Mouse (Mus musculus) right cerebral cortex, adult 2 months (tissue): ENCODE results near the gene Ror1.

Experiments used
- DNase-seq, 2 experiments: peaks; one replicate each; pipeline ENCODE4 v3.0.0; 2021 to 2022; ENCODE audit warnings: low spot score in 2 of 2

Ror1 gene

DNA sequence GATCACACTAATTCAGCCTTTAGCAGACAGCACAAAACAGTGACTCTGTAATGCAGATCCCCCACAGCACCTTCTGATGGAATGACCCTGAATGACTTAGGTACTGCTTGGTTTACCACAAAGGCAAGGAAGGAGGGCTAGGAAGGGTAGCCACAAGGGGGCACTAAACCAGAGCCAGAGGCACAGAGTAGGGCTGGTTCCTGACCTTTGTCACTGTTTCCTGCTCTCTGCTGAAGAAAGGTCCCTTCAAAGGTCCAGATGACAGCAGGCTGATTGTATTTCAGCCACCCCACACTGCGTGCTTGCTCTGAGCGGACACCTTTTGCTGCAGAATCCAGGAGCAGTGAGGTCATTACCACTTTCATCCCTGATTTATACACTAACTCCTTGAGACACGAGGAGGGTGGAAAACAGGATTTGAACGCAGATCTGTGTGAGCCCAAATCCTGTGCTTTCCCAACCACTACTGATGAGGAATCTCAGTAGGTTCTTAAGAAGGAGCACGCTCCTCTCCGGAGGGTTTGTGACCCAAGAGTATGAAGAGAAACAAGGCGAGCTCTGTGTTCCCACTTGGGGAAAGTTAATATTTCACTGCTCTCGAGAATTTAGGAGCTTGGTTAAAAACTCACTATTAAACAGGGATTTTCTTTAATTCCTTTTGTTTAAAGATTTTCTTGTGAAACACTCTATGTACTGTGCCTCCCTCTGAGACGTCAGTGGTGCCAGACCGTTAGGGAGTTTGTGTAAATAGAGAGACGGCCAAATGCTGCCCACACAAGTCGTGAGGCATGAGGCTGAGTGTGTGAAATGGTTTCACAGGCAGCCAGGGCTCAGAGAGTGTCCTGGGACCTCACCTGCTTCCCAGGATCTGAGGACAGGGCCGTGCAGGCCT lies 119.0 kb downstream of the Ror1 start:
- peak in 1 of 2 experiments; percentile 11 for DNase-seq

GRCm38 (mm10) chr4:100216587-100216986 lies 121.0 kb downstream of the Ror1 start:
- DNase-seq, result no peak

- no peak for DNase-seq
These were observed 123.4 kb downstream of the Ror1 start for GRCm38 (mm10) chr4:100219026-100219425.

DNA sequence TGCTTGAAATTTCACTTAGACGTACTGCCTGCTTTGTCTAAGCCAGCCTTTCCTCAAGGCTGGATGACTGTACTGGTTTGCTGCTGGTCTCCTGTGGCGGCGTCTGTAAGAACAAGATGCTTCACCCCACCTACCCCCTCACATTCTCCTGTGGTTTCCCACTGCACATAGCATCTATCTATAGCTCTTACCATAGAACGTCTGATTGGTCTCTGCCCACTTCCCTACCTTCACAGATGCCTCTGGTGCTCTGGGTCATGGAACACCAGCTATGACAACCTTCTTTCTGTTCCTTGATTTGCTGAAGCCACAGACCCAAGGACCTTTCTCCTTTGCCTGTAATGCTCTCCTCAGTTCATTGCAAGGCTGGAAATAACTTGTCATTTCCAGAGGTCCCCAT lies 124.0 kb downstream of the Ror1 start:
- DNase-seq, result no peak

GRCm38 (mm10) chr4:100221978-100222737 lies 126.6 kb downstream of the Ror1 start:
- DNase-seq, result no peak

GRCm38 (mm10) chr4:100223532-100223931 lies 127.9 kb downstream of the Ror1 start:
- DNase-seq, result no peak

DNA sequence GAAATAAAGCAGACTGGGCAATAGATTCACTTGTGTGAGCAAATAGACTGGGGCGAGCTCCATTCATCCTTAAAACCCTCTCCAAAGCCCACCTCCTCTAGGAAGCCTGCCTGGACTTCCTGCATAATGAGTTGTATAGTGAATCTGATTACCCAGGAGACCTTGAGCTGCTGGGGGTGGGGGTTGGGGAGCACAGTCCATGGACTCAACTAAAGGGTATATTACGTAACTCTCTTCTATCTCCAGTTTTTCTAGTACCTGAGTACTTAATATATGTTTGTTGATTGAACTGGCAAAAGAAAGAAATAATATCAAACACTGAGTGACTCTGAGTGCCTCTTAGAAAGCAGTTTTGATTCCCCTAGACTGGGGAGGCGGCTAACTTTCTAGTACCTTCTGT lies 128.4 kb downstream of the Ror1 start:
- no peak for DNase-seq

- DNase-seq, result no peak
These were observed 131.0 kb downstream of the Ror1 start for GRCm38 (mm10) chr4:100226619-100227018.

GRCm38 (mm10) chr4:100228106-100228505 lies 132.5 kb downstream of the Ror1 start:
- DNase-seq, result no peak

GRCm38 (mm10) chr4:100230245-100230644 lies 134.7 kb downstream of the Ror1 start:
- DNase-seq, result no peak

GRCm38 (mm10) chr4:100230963-100231362 lies 135.4 kb downstream of the Ror1 start:
- no peak for DNase-seq

DNA sequence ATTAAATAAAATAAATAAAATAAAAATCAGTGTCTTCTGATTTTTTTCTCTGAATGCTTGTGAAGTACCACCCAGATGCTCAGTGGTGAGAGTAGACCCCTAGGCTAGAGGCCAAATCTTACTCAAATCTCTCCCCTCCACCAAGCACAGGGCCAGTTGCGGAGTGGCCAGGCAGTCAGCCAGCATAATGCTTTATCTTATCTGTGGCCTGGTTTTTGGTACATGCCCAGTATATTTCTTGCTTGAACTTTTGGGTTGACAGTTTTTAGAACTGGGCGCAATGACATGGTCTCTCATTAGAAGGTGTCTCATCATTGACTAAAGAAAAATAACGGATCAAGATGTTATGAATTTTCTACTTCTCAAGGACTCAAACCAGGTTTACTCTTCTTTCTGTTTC lies 136.3 kb downstream of the Ror1 start:
- DNase-seq, result no peak

DNA sequence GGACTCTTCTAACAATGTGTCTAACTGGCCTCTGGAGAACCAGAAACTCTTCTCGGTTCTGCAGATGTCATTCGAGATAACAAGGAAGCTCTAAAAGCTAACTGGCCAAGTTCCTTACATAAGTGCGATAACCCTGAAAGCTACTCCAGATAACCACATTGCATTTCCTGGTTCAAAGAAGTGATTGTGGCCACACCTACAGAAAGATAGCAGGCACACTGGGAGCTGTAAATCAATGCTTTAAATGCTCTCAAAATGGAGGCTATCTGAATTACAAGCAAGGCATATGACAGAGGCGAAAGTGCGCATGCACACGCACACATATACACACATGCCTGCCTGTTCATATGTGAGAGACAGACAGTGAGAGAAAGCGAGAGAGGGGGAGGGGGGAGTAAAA lies 136.9 kb downstream of the Ror1 start:
- no peak for DNase-seq

GRCm38 (mm10) chr4:100233770-100234169 lies 138.2 kb downstream of the Ror1 start:
- DNase-seq, result no peak

- no peak for DNase-seq
These were observed 140.7 kb downstream of the Ror1 start for GRCm38 (mm10) chr4:100236339-100236738.

- no peak for DNase-seq
These were observed 146.6 kb downstream of the Ror1 start for GRCm38 (mm10) chr4:100242061-100242756.

GRCm38 (mm10) chr4:100244250-100244649 lies 148.7 kb downstream of the Ror1 start:
- DNase-seq, result no peak

DNA sequence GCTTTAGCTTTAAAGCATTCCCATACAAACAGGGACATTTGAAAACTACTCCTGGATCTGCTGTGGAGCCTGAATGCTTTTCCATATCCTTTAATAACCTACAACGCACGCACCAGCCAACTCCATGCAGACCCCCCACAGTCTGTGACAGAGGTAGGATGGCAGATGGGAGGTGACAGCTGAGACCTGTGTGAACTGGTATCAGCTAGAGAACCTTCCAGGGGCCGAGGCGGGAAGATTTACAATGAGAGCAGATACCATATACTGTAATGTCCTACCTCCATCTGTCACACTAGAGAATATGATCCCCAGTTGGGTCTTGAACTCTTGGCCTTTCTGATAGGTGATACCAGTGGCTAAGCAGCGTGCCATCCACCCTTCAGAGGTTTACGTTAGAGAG lies 149.1 kb downstream of the Ror1 start:
- no peak for DNase-seq

DNA sequence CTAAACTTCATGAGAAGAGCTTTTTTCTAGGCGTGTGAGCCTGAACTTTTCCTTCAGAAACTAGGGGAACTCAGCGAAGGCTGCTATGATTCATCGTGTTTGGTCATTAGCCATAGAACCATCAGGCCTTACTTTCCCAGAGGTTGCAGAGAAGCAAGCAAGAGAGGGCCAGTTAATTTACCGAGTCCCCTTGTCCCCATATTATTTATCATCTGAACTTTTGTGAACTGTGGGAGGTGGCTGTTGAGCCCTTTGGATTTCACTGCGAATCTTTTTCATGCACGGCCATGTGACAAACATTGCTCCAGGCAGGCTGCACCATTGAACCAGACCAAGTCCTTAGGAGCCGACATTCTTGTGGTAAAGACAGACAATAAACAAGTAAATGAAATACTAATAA lies 152.2 kb downstream of the Ror1 start:
- no peak for DNase-seq

DNA sequence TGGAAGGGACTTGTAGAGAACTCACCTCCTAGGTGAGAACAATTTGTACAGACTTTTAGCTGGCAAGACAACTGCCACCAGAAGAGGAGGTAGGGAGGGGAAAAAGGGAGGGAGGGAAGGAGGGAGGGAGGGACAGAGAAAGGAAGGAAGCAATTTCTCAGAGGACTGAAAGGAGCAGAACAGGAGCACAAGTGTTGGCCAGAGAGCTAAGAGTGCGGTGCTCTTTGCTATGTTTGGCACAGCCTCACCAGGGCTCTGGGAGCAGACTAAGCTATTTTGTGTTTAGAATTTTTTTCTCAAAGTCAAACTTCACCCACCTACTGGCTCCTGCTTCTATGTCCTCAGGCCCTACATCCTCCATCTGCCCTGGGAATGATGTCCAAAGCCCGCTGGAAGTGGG lies 152.7 kb downstream of the Ror1 start:
- DNase-seq, result no peak

DNA sequence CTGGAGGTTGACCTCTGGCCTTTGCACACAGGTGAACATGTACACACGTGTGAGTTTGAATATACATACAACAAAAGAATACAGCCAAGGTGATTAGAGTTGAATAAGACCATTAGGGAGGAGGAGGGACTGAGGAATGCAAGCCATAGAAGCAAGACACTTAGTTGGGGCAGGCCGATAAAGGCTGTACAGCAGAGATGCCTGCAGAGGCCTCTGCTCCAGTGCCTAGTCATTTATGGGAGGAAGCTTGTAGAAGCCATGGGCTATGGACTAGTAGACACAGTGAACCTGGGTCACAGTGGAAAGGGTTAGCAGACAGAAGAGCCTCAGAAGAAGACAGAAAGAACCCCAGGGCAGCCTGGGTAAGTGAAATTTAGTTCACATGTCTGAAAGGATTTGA lies 155.7 kb downstream of the Ror1 start:
- DNase-seq, result no peak

GRCm38 (mm10) chr4:100252050-100252449 lies 156.5 kb downstream of the Ror1 start:
- DNase-seq, result no peak
